Mouse (Mus musculus): ENCODE data around the gene Rasip1.

- TF ChIP-seq CTCF (IDR thresholded peaks at IDR 0.05; ENCODE audit: low read depth): no peak
- TF ChIP-seq EP300 (IDR thresholded peaks at IDR 0.05; ENCODE audit: low read depth): no peak
These were observed 11.0 kb upstream of the Rasip1 start for GRCm38 (mm10) chr7:45616277-45616676.
